Mouse (Mus musculus) 3134 (cell line): ENCODE measurements around the gene Plch2.

ENCODE experiments used
- DNase-seq: peaks from one replicate; pipeline ENCODE4 v3.0.0-alpha.2; 2011; ENCODE audit warnings: low spot score; ENCODE audit not compliant: insufficient read length; ENCODE audit errors: extremely low read depth

Gene Plch2

GRCm38 (mm10) chr4:154961911-154962310, 94.7 kb downstream of the Plch2 start:
- no peak for DNase-seq

DNA sequence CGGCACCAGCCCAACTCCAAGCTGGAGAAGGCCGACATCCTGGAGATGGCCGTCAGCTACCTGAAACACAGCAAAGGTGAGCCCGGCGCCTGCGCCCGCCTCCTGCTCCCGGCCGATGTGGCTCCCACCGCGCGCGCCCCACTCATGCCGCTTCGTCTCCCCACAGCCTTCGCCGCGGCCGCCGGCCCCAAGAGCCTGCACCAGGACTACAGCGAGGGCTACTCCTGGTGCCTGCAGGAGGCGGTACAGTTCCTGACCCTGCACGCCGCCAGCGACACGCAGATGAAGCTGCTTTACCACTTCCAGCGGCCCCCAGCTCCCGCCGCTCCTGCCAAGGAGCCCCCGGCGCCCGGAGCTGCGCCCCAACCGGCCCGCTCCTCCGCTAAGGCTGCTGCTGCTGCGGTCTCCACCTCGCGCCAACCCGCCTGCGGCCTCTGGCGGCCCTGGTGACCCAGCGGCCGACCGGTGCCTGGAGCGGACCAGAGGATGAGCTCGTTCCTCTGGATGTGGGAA, 95.3 kb downstream of the Plch2 start:
- DNase-seq, result no peak

DNA sequence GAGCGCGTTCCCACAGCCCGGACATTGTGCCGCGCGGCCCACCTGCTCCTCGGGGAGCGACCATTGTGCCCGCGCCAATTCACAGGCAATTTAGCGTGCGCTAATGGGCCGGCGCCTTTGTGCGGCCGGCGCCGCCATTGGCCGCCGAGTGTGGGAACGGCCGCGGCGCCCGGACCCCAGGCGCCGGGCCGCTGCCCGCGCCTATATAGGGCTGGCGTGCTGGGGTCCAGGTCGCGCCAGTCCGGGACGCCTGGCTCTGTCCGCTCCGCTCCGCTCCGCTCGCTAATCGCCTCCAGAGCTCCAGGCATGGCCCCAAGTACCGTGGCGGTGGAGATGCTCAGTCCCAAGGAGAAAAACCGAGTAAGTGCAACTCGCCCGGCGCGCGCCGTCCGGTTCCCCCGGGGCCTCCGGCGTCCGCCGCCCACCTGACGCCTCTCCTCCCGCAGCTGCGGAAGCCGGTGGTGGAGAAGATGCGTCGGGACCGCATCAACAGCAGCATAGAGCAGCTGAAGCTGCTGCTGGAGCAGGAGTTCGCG, 95.8 kb downstream of the Plch2 start, which contains the start of gene Hes5:
Gene Hes5 (plus strand): TSS at position 234 of the 536 bp plus-strand sequence.
- no peak for DNase-seq

GRCm38 (mm10) chr4:154960021-154960689, 96.4 kb downstream of the Plch2 start:
- no peak for DNase-seq

DNA sequence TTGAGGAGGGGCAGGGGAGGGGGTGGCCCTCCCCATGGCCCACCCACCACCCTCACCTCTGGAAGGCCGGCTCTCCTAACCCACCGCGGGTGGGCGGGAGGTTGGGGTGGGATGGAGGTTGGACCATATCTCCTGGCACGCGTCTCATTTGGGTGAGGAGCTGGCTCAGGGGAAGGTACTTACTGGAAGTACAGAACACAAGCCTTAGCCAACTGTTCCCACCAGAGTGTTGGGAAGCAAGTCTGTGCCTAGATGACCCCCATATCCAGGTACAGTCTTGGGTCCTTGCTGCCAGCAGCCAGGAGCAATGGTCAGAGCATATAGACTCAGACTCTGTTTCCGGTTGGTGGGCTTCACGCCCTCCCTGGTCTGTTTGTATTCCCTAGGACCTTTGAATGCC, 98.0 kb downstream of the Plch2 start:
- DNase-seq, result no peak

DNA sequence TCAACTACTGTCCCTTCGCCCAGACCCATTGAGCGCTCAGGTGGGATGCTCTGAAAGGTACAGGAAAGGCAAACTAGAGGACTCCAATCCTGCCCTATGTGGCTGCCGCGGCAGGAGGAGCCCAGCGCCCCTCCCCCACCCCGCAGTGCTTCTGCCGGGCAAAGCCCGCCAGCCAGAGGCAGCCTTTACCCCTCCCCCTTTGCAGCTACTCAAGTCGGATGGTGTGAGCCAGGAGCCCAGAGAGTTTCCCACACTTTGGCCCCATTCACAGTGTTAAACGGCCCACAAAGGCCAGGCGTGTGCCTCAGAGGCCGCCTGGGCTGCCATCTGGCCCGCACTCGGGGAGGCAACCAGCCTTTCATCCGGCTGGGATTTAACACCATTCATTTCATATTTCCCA, 98.4 kb downstream of the Plch2 start:
- DNase-seq, result no peak

GRCm38 (mm10) chr4:154957289-154957993, 99.1 kb downstream of the Plch2 start:
- no peak for DNase-seq

GRCm38 (mm10) chr4:154956604-154957003, 100.0 kb downstream of the Plch2 start:
- no peak for DNase-seq

DNA sequence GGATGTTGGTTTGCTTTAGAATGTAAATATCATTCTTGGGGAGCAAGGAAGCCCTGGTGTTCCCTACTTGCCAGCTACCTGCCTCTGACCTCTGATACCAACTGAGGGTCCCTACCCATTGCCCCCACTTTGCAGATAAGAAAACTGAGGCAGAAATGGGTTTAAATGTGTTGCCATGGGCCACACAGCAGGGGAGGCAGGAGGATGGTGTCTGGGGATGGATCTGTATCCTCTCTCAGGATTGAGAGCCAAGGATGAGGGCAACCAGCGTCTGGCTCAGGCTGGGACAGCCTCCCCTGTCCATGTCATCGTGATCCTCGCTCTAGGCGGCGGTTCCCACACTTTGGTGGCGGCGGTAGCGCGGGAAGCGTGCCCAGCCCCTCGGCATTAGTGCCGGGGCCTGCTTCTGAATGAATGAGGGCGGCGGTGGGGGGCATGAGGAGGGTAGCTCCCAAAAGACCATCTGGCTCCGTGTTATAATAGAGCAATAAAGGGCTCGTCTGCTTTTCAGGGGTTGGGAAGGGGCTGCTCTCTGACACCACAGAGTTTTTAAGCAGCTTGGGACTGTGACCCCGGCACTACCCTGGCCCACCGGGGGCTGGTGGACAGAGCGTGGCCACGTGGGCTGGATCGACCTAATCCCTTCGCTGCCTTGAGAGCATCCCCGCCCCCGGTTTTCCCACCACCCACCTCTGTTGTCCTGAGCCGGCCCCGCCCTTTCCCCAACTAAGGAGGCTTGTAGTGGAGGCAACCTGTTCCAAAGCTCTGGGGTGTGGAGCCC, 103.9 kb downstream of the Plch2 start:
- DNase-seq, result no peak

DNA sequence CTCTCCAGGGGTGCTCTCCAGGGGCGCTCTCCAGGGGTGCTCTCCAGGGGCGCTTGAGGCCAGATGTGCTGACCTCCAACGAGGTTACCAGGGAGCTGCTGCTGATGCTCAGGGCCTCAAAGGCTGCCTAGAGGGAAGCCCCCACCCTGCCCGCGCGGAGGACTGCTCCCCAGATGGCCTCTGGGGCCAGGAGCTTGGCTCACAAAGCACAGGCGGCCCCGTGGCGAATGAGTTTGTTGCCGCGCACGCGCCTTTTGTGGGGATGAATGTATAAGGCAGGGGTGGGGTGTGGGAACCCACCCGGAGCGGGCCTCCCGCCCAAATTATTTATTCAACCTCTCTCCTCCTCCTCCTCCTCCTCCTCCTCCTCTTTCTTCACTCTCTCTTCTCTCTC, 107.0 kb downstream of the Plch2 start:
- DNase-seq, result no peak

DNA sequence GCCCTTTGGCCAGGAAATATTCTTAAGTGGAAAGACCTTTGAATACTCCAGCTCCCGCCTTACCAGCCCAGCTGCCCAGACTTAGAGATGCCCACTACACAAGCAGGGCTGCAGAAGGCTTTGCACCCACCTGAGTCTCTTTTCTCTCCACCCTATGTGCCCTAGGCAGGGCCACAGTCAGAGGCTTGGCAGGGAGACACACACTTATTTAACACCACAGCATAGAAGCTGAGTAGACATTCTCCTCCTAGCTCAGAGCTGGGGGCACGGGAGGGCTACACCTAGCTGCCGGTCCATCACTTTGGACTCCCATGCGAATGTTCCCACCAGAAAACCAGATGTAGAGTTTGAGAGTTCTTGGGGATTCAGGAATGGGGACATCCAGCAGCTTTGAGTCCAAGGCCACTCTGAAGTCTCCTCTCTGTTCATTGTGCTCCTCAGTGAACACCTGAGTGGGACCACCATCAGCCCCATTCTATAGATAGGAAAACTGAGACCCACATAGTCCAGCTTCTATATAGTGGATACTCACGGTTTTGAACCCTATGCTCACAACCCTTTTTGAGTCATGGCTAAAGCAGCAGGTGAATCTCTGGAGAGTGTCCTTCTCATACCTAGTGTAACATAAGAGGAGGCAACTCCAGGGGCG, 107.5 kb downstream of the Plch2 start:
- DNase-seq, result no peak

DNA sequence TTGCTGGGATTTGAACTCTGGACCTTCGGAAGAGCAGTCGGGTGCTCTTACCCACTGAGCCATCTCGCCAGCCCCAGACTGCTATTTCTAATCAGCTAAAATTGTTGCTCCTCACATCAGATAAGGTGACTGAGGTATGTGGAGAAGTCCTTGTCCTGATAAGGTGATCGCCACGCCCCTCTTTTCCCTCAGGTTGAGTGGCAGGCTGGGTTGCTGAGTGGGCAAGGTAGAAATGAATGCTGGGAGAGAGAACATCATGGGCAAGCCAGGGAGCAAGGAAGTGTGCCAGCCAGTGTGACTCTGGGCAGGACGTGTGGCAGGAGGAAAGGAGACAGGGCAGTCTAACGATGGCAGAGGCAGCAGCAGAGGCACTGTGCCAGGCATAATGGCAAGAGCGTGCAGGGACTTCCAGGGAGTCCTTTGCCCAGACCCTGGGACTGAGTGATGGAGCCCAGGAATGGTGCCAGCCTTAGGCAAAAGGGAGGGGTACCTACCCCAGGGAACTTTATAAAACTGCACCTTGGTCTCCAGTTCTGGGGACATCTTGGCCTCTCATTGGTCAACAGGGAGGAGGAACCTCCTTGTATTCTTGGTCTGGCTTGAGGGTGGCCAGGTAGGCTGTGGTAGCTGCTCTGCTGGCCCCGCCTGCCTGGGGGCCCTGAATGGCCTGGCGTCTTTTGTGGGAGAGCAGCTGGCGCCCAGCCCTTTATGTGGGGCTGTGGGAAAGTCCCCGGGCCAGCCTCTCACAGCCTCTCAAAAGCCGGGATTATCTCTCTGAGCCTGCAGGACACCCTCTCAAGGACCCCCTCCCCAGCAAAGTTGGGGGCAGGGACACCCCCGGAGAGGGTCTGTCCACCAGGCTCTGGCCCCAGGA, 108.3 kb downstream of the Plch2 start:
- DNase-seq, result no peak

DNA sequence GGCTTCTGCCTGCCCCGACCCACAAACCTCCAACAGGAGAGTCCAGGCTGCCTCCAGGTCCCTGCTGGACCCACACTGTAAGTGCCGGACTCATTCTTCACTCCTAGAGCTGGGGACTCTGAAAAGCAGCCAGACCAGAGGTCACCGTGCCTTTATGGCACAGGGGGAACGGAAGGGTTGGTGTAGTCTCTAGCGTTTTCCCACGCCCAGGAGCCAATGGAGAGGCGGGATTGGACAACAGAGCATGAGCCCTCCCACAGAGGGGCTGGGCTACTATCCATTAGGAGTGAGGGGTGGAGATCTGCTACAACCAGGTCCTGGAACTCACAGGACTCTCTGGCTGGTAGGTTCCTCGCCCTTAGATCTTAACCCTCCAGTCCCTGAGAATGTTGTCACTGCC, 110.3 kb downstream of the Plch2 start:
- DNase-seq, result peak; percentile 27

DNA sequence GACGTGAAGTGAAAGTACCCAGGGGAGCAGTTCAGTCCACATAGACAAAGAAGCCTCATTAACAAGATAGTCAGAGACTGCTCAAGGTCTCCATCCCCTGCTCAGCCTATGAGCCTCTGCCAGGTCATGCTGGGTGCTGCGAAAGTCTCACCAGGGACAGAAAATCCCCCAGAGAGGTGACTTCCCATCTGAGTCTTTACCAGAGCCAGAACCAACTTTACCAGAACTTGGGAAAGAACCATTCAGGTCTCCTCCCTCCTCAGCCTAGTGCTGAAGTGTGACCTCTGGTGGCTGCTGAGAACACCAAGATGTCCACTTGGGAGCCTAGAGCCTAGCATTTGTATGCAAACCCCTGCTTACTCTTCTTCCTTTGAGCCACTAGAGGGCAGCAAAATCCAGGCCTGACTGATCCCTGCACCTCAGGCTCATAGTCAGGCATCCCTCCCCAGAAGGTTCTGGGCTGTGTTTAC, 112.4 kb downstream of the Plch2 start:
- peak; percentile 57 for DNase-seq

DNA sequence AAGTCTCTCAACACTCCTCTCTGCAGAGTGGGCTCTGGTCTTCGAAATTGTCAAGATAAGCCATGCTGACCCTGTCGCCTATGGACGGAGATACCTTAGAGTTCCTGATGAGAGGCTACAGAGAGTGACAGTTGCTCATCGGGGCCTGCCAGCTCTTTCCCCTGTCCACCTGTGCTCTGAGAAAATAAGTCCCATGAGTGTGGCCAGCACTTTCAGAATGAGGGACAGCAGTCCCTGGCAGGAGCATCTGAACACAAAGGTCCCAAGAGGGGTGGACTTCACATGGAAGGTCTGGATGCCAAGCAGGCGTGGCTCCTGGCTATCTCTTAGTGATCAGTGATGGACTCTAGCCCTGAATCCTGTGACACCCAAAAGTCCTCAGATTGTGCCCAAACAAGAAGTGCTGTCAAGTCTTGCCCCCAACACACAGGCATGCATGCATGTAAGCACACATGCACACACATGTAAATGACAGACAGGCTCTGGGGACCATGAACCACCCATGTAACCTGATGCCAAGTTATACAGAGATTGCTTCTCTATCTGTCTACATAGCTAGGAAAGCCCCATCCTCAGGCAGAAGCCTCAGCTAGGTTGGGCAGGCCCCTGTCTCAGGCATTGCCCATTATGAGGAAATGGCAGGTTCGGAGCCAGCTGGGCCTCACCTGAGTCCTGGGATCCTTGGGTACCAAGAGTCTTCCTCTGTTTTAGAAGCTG, 113.1 kb downstream of the Plch2 start:
- no peak for DNase-seq

GRCm38 (mm10) chr4:154942632-154943322, 113.8 kb downstream of the Plch2 start:
- no peak for DNase-seq

GRCm38 (mm10) chr4:154941831-154942230, 114.8 kb downstream of the Plch2 start:
- DNase-seq, result no peak

DNA sequence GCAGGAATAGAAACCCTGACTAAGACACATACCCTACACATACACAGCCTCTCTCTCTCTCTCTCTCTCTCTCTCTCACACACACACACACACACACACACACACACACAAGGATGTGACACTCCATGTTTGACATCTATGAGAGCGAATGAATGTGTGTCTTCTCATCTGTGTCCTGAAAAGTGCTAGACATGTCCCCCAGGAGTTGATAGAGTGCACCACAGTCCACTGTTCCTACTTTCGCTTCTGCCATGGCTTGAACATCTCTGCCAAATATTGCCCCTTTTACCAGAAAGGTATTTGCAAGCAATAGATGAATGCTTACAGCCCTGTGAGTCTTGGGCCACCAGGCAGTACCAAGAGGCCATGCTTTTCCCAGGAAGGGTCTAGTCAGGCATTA, 116.4 kb downstream of the Plch2 start:
- DNase-seq, result no peak
